Mouse (Mus musculus) liver, embryonic 13.5 days (tissue): ENCODE data around the gene Dpm1. TPM values are rescaled to one million over a fixed set of nuclear protein-coding genes. Genes with fewer than 3 reads are reported as not detected.

ENCODE experiments used
- ATAC-seq: fragments of 200-750 bp; cut with Nextera tagmentation; 2 replicates; pipeline ENCODE4 v1.8.0; 2017; ENCODE audit warnings: low read depth, mild to moderate bottlenecking, moderate number of reproducible peaks, moderate library complexity
- DNase-seq: peaks from one replicate; pipeline ENCODE4 v3.0.0; 2022
- H3K27ac ChIP-seq: fragments of 300-500 bp; sonication (generic); 2 replicates; pipeline ENCODE4 v1.5.1; 2015; ENCODE audit warnings: moderate library complexity, mild to moderate bottlenecking, inconsistent platforms
- H3K27me3 ChIP-seq: fragments of 300-500 bp; sonication (generic); 2 replicates; pipeline ENCODE4 v1.6.1; 2015; ENCODE audit warnings: mild to moderate bottlenecking, inconsistent platforms
- H3K36me3 ChIP-seq: fragments of 300-500 bp; sonication (generic); 2 replicates; pipeline ENCODE4 v1.6.1; 2015; ENCODE audit warnings: mild to moderate bottlenecking, inconsistent platforms
- H3K4me1 ChIP-seq: fragments of 300-500 bp; sonication (generic); replicated peaks from 2 replicates; pipeline ENCODE4 v1.6.1; 2015; ENCODE audit warnings: inconsistent platforms
- H3K4me2 ChIP-seq: fragments of 300-500 bp; sonication (generic); 2 replicates; pipeline ENCODE4 v1.6.1; 2015; ENCODE audit warnings: inconsistent platforms, mild to moderate bottlenecking, moderate library complexity
- H3K4me3 ChIP-seq: fragments of 300-500 bp; sonication (generic); replicated peaks from 2 replicates; pipeline ENCODE4 v1.5.1; 2015; ENCODE audit warnings: mild to moderate bottlenecking, inconsistent platforms
- H3K9ac ChIP-seq: fragments of 300-500 bp; sonication (generic); 2 replicates; pipeline ENCODE4 v1.6.1; 2015; ENCODE audit warnings: mild to moderate bottlenecking, inconsistent platforms
- H3K9me3 ChIP-seq: fragments of 300-500 bp; sonication (generic); replicated peaks from 2 replicates; pipeline ENCODE4 v1.6.1; 2016; ENCODE audit warnings: inconsistent platforms
- WGBS: fragments of 180-500 bp; shearing (Covaris S2); methylation state at CpG from one replicate; pipeline ENCODE4 v1.1.7; 2015; ENCODE audit not compliant: insufficient replicate concordance; 5-methylcytosine and 5-hydroxymethylcytosine counted together
- polyA plus RNA-seq: library from polyadenylated mRNA; unstranded; fragments of >200 nt; fragmentation: Nextera tagmentation; extraction: Ambion mirVana; gene quantifications from 2 replicates; pipeline ENCODE4 v1.2.1, GENCODE M21; 2015

Gene Dpm1
- polyA plus RNA-seq, result 101 and 106 TPM in 2 replicates

- Histone ChIP-seq H3K27me3 (no peaks in the 10 kb centered on the region), H3K4me1 (peaks cover 46% of the 10 kb centered on the region), H3K9ac (peak within 1 kb of the TSS; percentile 97), H3K36me3 (peaks cover 44% of the 10 kb centered on the region), H3K9me3 (no peaks in the 10 kb centered on the region), H3K27ac (peak within 1 kb of the TSS; percentile 86), H3K4me3 (peak within 1 kb of the TSS; percentile 100), H3K4me2 (peak within 1 kb of the TSS; percentile 99)
- ATAC-seq (peak; percentile 83), DNase-seq (peak; percentile 77)
- WGBS, result under 1% methylated on average over 73 of the region's 73 CpGs
Observed at GRCm38 (mm10) chr2:168230026-168230728, at the start of gene Dpm1, which contains the start of the genes Gm20716 and Mocs3. Dpm1 (minus strand) TSS chr2:168230591. Gm20716 (minus strand) TSS chr2:168230364. Mocs3 (plus strand) TSS chr2:168230622.

GRCm38 (mm10) chr2:168274374-168274935 is 44.1 kb upstream of the Dpm1 start:
- H3K27ac ChIP-seq, result no peak overlapping the region
- peaks cover 6% of the 10 kb centered on the region; the same call in 1 of the 2 replicates for H3K4me1 ChIP-seq
- WGBS, result 3% methylated on average over 11 of the region's 11 CpGs
- no peaks in the 10 kb centered on the region for H3K9me3 ChIP-seq
- DNase-seq (peak; percentile 15), ATAC-seq (no peak)
- H3K4me2 ChIP-seq, result no peak overlapping the region
- no peak overlapping the region for H3K9ac ChIP-seq
- no peak overlapping the region for H3K4me3 ChIP-seq
- H3K27me3 ChIP-seq, result peaks cover 77% of the 10 kb centered on the region
- no peaks in the 10 kb centered on the region for H3K36me3 ChIP-seq

GRCm38 (mm10) chr2:168273387-168273786 is 43.0 kb upstream of the Dpm1 start:
- 7% methylated on average over 9 of the region's 9 CpGs for WGBS
- Histone ChIP-seq H3K9ac (no peak overlapping the region), H3K27ac (no peak overlapping the region), H3K4me2 (no peak overlapping the region), H3K36me3 (no peaks in the 10 kb centered on the region), H3K4me3 (no peak overlapping the region), H3K4me1 (peaks cover 6% of the 10 kb centered on the region; the same call in 1 of the 2 replicates), H3K9me3 (no peaks in the 10 kb centered on the region), H3K27me3 (peaks cover 77% of the 10 kb centered on the region)
- no peak for DNase-seq
- no peak for ATAC-seq

- WGBS, result 20% methylated on average over 7 of the region's 7 CpGs
- ATAC-seq (no peak), DNase-seq (no peak)
- Histone ChIP-seq H3K4me2 (no peak overlapping the region), H3K27me3 (peaks cover 29% of the 10 kb centered on the region), H3K27ac (no peak overlapping the region), H3K9me3 (no peaks in the 10 kb centered on the region), H3K4me1 (no peaks in the 10 kb centered on the region), H3K4me3 (no peak overlapping the region), H3K36me3 (no peaks in the 10 kb centered on the region), H3K9ac (no peak overlapping the region)
Observed at GRCm38 (mm10) chr2:168268033-168268432, 37.6 kb upstream of the Dpm1 start.

- no peak for DNase-seq
- Histone ChIP-seq H3K36me3 (no peaks in the 10 kb centered on the region), H3K9ac (no peak overlapping the region), H3K27me3 (peaks cover 28% of the 10 kb centered on the region), H3K27ac (no peak overlapping the region), H3K9me3 (no peaks in the 10 kb centered on the region), H3K4me1 (no peaks in the 10 kb centered on the region), H3K4me3 (no peak overlapping the region), H3K4me2 (no peak overlapping the region)
- 70% methylated on average over 10 of the region's 10 CpGs for WGBS
- no peak for ATAC-seq
Observed at GRCm38 (mm10) chr2:168260900-168261299, 30.5 kb upstream of the Dpm1 start.

- H3K36me3 ChIP-seq, result no peaks in the 10 kb centered on the region
- WGBS, result 35% methylated on average over 3 of the region's 3 CpGs
- no peak overlapping the region for H3K27ac ChIP-seq
- H3K9me3 ChIP-seq, result no peaks in the 10 kb centered on the region
- H3K4me2 ChIP-seq, result no peak overlapping the region
- DNase-seq, result no peak
- no peak for ATAC-seq
- H3K9ac ChIP-seq, result no peak overlapping the region
- no peaks in the 10 kb centered on the region for H3K4me1 ChIP-seq
- peaks cover 28% of the 10 kb centered on the region for H3K27me3 ChIP-seq
- H3K4me3 ChIP-seq, result no peak overlapping the region
Observed at GRCm38 (mm10) chr2:168260124-168260523, 29.7 kb upstream of the Dpm1 start.

GRCm38 (mm10) chr2:168259046-168259445 is 28.7 kb upstream of the Dpm1 start:
- DNase-seq (no peak), ATAC-seq (no peak)
- Histone ChIP-seq H3K4me1 (no peaks in the 10 kb centered on the region), H3K4me3 (no peak overlapping the region), H3K9ac (no peak overlapping the region), H3K4me2 (no peak overlapping the region), H3K27me3 (peaks cover 32% of the 10 kb centered on the region), H3K9me3 (no peaks in the 10 kb centered on the region), H3K27ac (no peak overlapping the region), H3K36me3 (no peaks in the 10 kb centered on the region)
- 59% methylated on average over 8 of the region's 8 CpGs for WGBS

- ATAC-seq, result no peak
- no peaks in the 10 kb centered on the region for H3K9me3 ChIP-seq
- no peak for DNase-seq
- peaks cover 39% of the 10 kb centered on the region for H3K27me3 ChIP-seq
- H3K4me3 ChIP-seq, result no peak overlapping the region
- no peak overlapping the region for H3K9ac ChIP-seq
- H3K4me2 ChIP-seq, result no peak overlapping the region
- 46% methylated on average over 4 of the region's 4 CpGs for WGBS
- no peaks in the 10 kb centered on the region for H3K4me1 ChIP-seq
- no peaks in the 10 kb centered on the region for H3K36me3 ChIP-seq
- no peak overlapping the region for H3K27ac ChIP-seq
Observed at GRCm38 (mm10) chr2:168257188-168257587, 26.8 kb upstream of the Dpm1 start.

- Histone ChIP-seq H3K4me1 (no peaks in the 10 kb centered on the region), H3K36me3 (no peaks in the 10 kb centered on the region), H3K4me3 (no peak overlapping the region), H3K27me3 (peaks cover 37% of the 10 kb centered on the region), H3K27ac (no peak overlapping the region), H3K4me2 (no peak overlapping the region), H3K9me3 (no peaks in the 10 kb centered on the region), H3K9ac (no peak overlapping the region)
- ATAC-seq (no peak), DNase-seq (no peak)
- 55% methylated on average over 3 of the region's 3 CpGs for WGBS
Observed at GRCm38 (mm10) chr2:168256506-168256905, 26.1 kb upstream of the Dpm1 start.

- Histone ChIP-seq H3K27ac (no peak overlapping the region), H3K9ac (no peak overlapping the region), H3K4me2 (no peak overlapping the region), H3K27me3 (peaks cover 32% of the 10 kb centered on the region), H3K4me3 (no peak overlapping the region), H3K9me3 (no peaks in the 10 kb centered on the region), H3K4me1 (no peaks in the 10 kb centered on the region), H3K36me3 (no peaks in the 10 kb centered on the region)
- WGBS, result 14% methylated on average over 7 of the region's 7 CpGs
- DNase-seq (no peak), ATAC-seq (no peak)
Observed at GRCm38 (mm10) chr2:168253822-168254221, 23.4 kb upstream of the Dpm1 start.

- H3K27me3 ChIP-seq, result peaks cover 32% of the 10 kb centered on the region
- no peak overlapping the region for H3K27ac ChIP-seq
- H3K9me3 ChIP-seq, result no peaks in the 10 kb centered on the region
- peak; percentile 35; the same call in 1 of the 2 replicates for ATAC-seq
- H3K36me3 ChIP-seq, result no peaks in the 10 kb centered on the region
- DNase-seq, result no peak
- H3K4me1 ChIP-seq, result no peaks in the 10 kb centered on the region
- WGBS, result 12% methylated on average over 16 of the region's 16 CpGs
- no peak overlapping the region for H3K4me2 ChIP-seq
- no peak overlapping the region for H3K4me3 ChIP-seq
- no peak overlapping the region for H3K9ac ChIP-seq
Observed at GRCm38 (mm10) chr2:168252639-168253292, 22.4 kb upstream of the Dpm1 start.
